Mouse (Mus musculus): ENCODE results near the gene Mlh3.

Gene Mlh3

DNA sequence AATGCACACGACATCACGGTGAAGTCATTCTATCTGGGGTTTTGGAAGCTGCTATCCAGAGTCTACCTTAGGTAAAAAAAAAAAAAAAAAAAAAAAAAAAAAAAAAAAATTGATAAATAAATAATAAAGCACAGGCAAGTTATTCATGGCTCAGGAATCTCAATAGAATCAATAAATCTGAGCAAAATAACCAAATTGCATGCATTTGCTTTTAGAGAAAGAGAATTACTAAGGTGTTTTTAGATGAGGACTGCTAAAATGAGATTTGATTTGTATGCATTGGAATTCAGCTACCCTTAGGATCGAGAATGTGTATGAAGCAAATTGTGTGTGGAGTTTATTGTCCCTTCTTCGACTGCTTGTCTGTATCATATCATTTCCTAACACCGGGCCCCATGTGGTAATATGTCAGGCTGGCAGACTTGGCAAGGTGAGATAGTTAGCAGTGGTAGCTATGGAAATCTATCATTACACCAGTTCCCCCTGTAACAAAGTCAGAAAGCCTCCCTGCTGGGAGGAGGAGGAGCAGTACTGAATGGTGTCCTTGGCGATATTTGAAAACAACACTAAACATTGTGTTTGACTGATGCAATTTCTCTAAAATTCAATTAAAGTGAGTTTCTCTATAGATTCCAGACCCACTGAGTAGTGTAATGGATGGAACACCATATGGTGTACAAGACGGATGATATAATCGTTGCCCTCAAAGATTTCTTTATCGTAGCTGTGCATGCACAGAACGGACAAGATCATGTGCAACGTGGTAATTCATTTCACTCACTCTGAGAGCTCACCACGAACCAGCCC is 10.6 kb upstream of the Mlh3 start:
- no peak for DNase-seq

DNA sequence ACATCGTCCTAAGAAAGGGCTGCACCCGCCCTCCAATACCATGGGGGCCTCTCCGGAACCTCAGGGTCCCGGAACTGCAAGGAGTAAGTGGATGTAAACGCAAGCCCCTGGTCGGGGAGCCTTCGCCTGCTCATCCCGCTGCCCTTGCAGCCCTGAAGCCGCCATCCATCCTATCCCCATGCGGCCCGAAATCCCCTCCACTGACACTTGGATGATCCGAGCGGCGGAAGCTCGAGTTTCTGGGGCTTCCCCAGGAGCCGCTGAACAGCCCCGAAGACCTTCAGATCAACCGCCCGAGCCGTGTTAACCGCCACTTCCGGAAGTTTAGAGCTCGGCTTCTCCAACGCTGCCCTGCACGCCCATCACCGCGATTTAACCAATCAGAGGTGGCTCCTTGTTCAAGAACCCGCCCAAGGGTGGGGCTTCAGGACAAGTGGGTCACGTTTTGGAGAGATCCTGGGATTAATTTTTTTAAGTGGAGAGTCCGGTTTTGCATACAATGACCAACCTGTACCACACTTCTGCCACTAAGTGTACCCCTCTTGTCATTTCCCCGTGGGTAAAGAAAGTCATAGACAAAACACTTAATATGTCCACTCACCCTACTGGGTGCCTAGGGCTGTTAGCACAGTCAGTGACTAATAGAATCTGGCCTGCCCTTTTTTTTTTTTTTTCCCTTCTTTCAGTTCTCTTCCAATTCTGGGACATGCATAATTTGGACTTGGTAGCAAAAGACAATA is 9.9 kb upstream of the Mlh3 start:
- DNase-seq, result peak; percentile 97

DNA sequence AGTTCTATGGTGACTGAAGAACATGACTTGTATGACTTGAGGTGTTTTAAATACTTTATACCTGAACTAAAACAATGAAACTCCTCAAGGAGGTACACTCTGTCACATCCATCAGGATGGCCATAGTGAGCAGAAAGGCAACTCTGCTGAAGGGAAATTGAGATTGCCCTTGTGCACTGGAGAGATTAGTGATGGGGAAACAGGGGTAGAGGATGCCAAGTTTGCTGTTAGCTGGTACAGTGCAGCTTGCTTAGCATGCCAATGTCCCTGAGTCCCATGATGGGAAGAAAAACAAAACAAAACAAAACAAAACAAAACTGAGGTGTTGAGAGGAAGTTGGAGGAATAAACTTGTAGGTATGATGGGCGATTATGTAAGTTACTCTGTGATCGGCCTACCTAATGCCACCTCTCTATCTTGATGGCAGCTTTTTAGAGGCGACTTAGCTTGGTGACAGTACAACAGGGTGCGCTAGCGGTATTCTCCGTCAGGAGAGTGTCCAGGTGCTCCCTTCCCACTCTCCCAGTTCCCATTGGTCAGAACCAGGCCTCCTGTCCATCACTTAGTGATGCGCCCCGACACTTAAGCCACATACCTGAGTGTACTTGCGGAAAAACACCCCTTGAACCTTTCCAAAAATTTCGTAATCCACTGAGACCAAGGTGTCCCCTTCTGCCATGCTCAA is 9.1 kb upstream of the Mlh3 start:
- DNase-seq, result peak; percentile 45

DNA sequence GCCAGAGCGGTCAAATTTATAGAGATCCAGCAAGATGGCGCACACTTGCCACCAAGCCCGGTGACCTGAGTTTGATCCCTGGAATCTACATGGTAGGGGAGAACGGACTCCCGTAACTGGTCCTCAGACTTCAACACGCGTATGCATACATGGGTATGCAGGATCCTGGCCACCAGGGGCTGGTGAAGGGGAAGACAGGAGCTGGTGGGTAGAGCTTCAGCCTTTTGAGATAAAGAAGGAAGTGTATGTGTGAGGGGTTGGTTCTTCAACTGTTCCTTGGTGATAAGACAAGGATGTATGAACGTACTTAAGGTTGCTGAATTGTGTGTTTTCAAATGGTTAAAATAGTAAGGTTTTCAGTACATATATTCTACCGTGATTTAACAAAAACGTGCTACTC is 8.5 kb upstream of the Mlh3 start:
- peak; percentile 71 for DNase-seq

DNA sequence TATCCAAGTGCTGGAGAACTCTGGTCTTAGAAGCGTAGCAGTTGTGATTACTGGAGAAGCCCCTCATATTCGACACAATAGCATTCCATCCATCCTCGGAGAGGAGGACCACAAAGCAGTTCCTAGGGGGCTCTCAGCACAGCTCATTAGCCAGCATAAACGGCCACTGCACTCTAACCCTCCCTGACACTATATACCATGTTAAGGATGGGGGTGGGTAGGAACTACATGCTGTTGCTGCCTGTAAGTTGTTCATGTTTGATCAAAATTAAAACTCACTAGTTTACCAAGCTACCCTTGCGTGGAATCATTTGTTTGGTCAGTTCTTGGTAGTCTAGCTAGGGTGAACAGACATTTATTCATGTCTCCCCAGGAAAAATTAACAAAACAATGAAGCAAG is 5.9 kb upstream of the Mlh3 start:
- DNase-seq, result no peak

DNA sequence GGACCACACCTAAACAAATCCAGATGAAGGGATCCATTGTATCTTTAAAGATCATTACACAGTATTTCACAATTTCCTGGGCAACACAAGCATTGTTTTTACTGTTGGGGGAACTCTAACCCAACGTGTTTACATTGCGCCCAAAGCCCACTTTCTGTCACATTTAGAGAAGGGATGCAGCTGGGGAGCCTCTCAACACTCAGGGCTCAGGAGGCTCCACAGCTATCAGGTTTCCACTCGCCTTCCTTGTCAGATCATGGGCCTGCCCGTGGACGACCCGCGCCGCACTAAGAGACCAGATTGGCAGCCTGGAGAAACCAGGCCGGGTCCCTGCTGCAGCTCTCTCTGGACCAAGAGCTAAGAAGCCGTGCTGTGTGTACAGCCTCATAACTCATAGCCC is 3.1 kb upstream of the Mlh3 start:
- DNase-seq, result no peak

DNA sequence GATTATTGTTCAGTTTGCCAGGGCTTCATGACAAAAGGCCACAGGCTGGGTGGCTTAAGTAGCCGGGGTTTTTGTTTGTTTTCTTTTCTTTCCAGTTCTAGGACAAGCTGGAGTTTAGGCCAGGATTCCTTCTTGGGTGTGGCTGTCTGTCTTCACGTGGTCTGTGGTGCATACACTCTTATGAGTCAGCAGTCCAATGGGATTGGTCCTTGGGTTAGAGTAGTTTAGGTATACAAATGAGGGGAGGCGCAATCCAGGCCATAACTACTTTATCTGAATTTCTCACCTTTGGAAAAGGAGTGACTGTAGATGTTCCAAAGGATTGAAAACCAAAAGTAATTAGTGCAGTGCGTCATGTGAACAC is 1.4 kb upstream of the Mlh3 start:
- no peak for DNase-seq

DNA sequence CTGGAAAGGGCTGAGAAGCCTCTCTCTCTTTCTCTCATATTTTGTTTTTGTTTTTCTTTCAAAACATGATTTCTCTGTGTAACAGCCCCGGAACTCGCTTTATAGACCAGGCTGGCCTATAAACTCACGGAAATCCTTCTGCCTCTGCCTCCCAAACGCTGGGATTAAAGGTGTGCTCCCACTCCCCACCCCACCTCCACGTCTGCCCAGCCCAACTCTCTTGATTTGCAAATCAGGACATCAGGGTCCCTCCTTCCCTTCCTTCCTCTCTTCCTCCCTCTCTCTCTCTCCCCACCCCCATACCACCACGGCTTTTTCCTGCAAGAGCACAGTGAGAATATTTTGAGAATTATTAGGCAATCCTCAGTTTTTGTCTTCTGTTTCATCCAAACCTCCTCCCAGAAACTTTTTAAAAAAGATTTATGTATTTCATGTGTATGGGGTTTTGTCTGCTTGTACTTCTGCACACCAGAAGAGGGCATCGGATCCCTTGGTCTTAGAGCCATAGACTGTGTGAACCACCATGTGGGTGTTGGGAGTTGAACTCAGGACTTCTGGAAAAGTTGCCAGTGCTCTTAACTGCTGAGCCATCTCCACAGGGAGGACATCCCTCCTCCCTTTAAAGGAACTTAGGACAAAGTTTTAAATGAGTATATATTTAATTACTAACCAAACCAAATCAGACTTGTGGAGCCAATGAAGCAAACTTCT is 888 bp upstream of the Mlh3 start:
- DNase-seq, result no peak

DNA sequence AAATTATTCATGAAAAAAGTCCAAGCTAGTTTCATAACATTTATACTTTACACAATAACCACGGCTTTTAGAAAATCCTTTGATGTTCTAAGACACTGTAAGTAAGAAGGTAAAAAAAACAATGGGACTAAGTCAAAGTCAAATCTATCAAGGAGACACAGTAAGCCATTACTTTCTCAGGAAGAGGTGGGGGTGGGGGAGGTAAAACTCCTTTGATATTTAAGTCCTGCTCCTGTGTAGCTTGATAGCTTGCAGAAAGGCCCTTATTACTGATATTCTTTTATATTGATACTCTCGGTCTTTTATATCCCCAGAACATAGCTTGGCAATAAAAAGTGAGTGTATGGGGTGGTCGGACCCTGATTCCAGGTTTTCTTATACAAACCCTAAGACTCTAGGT is 578 bp downstream of the Mlh3 start:
- no peak for DNase-seq

DNA sequence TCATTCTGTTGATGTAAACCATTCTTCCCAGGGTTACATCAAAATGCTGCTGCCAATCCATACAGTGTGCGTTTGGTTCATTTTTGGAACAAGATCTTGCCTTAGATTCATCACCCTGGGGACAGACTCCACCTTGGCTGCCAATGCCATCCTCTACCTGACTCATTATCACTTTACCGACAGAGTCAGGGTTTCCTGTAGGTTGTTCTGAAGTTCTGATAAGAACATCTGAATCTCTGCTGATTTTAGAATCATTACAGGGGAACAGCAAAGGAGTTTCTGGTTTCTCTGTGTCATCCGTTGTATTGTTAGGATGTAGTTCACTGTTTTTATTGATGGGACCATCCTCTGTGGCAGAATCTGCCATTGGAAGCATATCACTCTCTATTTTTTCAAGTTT is 4.2 kb downstream of the Mlh3 start:
- DNase-seq, result no peak

DNA sequence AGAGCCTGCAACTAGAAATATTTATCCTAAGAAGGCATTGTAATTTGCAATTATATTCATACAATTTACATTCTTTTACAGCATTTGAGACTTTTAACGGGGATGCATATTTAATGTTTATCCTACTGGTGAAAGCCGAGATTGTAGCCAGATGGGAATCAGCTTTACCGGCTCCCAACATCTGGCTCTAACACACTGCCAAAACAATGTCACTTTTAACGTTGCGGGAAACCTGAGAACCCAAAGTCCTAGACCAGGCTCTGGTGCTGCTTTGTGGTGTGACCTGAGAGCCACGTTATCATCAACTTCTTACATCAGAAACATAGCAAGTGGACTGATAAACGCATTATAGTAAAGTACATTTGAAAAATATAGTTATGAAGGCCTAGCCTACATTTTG is 5.5 kb downstream of the Mlh3 start:
- DNase-seq, result no peak

DNA sequence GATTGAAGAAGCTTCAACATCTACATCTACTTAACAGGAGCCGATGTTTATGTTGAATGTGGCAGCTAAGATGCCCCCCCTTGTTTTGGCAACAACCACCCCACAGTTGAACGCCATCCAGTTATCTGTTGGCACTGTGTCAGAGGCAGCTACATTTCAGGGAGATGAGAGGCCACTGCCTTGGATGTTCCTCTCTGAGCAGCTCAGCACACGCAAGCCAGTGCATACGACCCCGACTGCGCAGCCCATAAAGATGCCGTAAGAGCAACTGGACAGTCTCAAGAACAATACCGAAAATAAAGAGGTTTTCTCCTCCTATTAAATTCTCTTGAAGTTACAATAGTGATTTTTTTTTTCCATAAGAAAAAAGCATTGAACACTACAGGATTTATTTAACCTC is 5.9 kb downstream of the Mlh3 start:
- no peak for DNase-seq

DNA sequence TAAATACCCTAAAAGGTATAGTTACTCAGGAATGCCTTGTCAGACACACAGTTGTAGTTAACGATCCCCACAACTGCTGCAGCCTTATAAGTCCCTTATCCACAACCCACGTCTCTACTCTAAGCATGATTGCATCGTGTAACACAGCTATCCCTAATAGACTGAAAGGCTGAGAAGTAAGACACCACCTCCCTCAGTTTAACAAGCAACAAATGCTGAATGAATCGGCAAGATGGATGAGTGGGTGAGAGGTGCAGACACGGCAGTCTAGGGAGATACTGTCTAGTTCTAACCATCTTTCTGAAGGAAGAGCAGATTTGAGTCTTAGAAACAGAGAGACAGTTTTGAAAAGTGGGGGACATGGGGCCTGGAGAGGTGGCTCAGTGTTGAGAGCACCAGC is 7.2 kb downstream of the Mlh3 start:
- DNase-seq, result no peak

DNA sequence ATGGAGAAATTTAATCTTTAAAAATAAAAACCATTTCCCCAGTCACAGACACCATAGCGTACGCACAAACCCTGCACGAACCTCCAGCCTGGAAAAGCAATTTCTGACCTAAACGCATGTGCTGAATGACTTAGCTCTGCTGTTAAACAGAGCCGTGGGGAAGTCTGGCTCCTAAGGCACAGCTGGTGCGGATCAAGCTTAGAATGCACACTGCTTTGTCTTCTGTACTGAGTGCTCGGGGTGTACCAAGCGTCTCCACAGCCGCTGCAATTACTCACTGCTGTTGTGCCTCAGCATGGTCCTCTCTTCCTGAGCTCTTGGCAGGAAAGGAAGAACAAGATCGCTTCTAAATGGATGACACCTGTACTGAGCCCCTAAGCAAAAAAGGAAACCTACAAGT is 7.9 kb downstream of the Mlh3 start:
- DNase-seq, result no peak

DNA sequence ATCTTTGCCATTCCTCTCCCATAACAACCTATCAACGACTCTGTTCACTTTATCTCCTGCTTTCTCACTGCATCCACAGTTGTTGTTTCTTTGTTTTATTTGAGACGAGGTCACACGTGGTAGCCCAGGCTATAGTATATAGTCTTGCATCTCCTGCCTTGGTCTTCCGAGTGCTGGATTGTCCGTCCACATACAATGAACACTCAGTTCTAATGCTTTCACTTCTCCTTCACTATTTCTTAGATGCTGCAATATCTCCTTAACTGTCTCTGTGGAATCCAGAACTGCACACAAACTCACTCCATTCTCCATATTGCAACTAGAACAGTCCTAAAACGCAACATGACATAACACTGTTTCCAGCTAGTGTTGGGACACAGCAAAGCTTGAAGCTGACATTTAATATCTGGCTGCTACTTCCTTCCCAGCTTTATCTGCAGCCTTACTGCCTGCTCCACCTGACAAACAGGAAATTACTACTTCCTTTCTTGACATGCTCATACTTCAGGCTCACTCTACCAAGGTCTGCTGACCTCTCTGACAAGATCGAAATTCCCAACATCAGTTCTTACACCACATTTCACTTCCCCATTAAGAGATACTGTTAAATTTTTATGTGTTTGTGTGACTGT is 13.3 kb downstream of the Mlh3 start:
- no peak for DNase-seq

DNA sequence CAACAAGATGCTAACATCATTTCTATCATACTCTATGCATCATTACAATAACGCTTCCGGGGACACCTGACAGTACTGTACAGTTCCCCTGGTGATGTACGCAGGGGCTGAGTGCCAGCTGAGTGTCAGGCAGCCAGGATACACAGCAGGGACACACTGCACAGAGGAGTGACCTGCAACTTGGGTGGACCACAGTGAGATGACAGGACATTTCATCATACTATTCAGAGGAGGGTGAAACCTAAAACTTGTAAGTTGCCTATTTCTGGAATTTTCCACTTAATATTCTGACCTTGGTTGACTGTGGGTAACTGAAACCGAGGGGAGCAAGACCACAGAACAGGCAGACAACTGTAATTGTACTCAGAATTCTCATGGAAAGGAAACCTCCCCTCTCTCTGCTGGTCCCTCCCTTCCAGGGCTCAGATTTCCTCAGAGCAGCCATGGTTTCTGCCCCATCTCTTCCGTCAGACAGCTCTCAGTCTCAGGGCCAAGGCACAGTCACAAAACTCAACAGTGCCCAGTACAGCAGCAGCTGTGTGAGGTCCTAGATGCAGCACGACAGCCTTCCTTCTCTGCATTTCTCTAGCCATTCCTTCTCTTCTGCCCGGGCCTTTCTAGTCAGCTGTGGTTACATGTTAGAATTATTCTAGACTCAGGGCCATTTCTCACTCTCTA is 14.2 kb downstream of the Mlh3 start:
- no peak for DNase-seq

DNA sequence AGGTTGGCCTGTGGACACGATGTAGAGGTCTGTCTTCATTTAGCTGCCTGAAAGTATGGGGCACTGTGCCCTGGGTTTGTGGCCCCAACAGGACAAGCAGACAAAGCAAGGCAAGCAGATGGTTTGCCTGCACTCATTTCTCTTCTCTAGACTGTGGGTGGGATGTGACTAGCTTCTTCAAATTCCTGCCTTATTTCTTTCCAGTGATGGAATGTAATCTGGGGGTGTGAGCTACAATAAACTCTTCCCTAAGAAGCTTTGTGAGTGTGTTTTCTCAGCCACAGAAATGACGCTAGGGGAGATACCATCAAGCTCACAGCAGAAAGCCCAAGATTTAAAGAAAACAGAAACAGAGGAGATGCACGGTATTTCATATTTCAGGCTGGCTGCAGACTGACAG is 18.3 kb downstream of the Mlh3 start:
- DNase-seq, result no peak

DNA sequence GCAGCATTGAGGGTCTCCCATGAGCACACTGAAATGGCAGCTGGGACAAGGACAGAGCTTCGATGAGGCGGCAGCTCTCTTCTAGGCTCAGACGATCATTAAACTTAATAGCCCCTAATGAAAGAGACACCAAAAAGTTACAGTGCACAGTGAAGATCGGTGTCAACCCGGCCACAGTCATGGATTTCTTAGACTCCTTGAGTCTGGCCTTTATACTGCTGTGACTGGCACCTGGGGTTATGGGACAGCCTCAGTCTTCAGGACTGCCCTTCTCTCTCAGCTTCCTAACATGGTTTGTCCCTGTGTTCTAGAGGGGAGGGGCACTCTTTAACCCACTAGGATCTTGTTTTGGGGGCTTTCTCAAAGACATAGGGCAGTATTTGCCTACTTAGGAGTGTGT is 32.8 kb downstream of the Mlh3 start:
- no peak for DNase-seq

DNA sequence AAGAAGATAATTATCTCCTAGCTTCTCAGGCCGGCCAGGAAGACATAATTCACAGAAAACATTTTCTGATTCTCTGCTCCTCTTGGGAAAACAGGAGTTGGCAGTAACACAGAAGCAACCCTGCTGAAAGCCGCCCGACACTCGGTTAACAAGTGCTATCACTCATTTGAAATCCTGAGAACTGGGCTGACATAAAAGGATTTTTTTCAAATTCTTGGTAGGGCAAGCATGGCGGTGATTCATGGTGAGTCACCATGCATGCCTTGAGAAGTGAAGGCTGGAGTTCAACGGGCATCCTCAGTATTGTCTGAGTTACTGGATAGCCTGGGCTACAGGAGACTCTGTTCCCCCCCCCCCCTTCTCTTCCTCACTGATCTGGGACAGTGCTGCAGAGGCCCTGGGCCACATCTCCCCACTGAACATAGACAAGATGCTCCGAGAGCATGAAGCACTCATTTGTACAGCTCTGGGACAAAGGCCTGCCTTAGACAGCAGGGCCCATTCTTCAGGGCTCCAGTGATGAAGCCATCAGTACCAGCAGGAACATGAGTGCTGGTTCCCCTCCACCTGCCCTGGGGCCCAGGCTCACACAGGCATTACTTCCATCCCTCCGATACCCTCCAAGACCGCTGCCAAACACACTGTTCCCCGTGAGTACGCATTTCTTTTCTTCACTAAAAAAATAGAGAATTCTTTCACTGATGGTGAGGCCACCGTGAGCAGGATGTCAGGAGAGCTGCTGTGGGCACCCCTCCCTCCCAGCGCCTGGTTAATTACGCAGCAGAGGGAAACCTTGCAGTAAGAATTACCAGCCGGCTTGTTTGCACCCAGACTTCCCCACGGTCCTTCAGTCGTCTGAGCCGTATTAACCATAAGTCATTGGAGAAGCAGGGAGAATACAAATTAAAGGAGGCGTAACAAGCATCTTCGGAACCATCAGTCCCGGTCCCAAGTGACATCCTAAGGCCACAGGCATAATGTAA is 36.7 kb downstream of the Mlh3 start:
- no peak for DNase-seq

DNA sequence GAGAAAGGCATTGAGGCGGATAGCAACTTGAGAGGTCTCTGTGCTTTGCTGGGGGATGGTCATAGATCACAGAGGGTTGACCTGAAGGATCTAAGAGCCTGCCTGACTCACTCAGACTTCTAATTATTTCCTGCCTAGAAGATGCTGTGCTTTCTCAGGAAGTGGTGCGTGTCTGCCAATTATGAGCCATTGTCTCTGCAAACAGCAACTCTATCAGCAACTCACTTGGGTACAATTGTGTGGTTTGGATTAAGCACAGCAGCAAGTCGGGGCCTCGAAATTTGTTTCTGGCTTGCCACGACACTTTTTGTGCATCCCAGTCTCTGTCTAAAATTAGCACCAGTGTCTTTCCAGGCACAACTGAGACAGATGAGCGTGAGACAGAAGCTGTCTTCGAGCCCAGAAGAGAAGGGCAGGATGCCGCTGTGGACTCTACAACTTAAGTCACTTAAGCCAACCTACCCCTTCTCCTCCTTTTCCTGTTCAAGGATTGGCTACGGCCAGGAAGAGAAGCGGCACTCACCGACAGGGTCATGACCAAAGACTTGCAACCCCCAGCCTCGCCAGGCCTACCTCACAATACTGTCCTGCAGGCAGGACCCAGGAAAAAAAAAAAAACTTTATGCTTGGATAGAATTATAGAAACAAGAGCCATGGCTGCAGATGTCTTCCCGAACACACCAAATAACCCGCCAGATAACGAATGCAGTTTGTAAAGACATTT is 42.4 kb downstream of the Mlh3 start:
- no peak for DNase-seq

Measured in liver (tissue).